Mouse (Mus musculus) lung, postnatal 0 days (tissue): ENCODE measurements around the gene Mettl1. TPM values are rescaled to one million over a fixed set of nuclear protein-coding genes. Genes with fewer than 3 reads are reported as not detected.
A peak's percentile ranks its signal among the peaks of the same experiment; 100 is the strongest.
"Not testable (repeated sequence)": the region's sequence is repeated elsewhere in the genome, so short reads cannot be mapped to it uniquely, and the experiment has no call there.

Experiments
- ATAC-seq: fragments of 200-750 bp; cut with Nextera tagmentation; 2 replicates; pipeline ENCODE4 v1.8.0; 2017; ENCODE audit warnings: moderate library complexity
- DNase-seq: peaks from one replicate; pipeline ENCODE4 v3.0.0-alpha.2; 2016; ENCODE audit warnings: low spot score
- H3K27ac ChIP-seq: fragments of 300-500 bp; sonication (generic); 2 replicates; pipeline ENCODE4 v1.5.1; 2014; ENCODE audit warnings: antibody characterized with exemption, mild to moderate bottlenecking, low read length, mixed read lengths
- H3K27me3 ChIP-seq: fragments of 300-500 bp; sonication (generic); replicated peaks from 2 replicates; pipeline ENCODE4 v1.6.1; 2014; ENCODE audit warnings: low read length, mixed read lengths; ENCODE audit not compliant: insufficient read depth
- H3K36me3 ChIP-seq: fragments of 300-500 bp; sonication (generic); 2 replicates; pipeline ENCODE4 v1.6.1; 2014; ENCODE audit warnings: low read length, mixed read lengths; ENCODE audit not compliant: insufficient read depth
- H3K4me1 ChIP-seq: fragments of 300-500 bp; sonication (generic); 2 replicates; pipeline ENCODE4 v1.6.1; 2014; ENCODE audit warnings: antibody characterized with exemption, low read depth, low read length, mixed read lengths; ENCODE audit not compliant: insufficient read depth
- H3K4me2 ChIP-seq: fragments of 300-500 bp; sonication (generic); replicated peaks from 2 replicates; pipeline ENCODE4 v1.6.1; 2014; ENCODE audit warnings: low read depth, mild to moderate bottlenecking, low read length, moderate library complexity, mixed read lengths
- H3K4me3 ChIP-seq: fragments of 300-500 bp; sonication (generic); 2 replicates; pipeline ENCODE4 v1.5.1; 2014; ENCODE audit warnings: low read depth, low read length
- H3K9ac ChIP-seq: fragments of 300-500 bp; sonication (generic); replicated peaks from 2 replicates; pipeline ENCODE4 v1.6.1; 2014; ENCODE audit warnings: low read depth, mild to moderate bottlenecking
- H3K9me3 ChIP-seq: fragments of 300-500 bp; sonication (generic); 2 replicates; pipeline ENCODE4 v1.6.1; 2016; ENCODE audit warnings: low read length, mixed read lengths
- CTCF ChIP-seq: IDR thresholded peaks from 2 replicates; pipeline ENCODE4 v1.5.1; 2016; ENCODE audit warnings: antibody characterized with exemption, mild to moderate bottlenecking
- EP300 ChIP-seq: IDR thresholded peaks from 2 replicates; pipeline ENCODE4 v1.6.1; 2016; ENCODE audit warnings: antibody characterized with exemption, mild to moderate bottlenecking, control low read depth
- WGBS: fragments of 180-500 bp; shearing (Covaris S2); extraction: QIAGEN DNeasy Blood & Tissue Kit; methylation state at CpG from one replicate; pipeline ENCODE4 v1.1.7; 2014; 5-methylcytosine and 5-hydroxymethylcytosine counted together
- polyA plus RNA-seq: library from polyadenylated mRNA; unstranded; fragments of >200 nt; fragmentation: Nextera tagmentation; extraction: Ambion mirVana; gene quantifications from 2 replicates; pipeline ENCODE4 v1.2.1, GENCODE M21; 2015

Mettl1 gene
- polyA plus RNA-seq, 1 experiment from 2014 or later, result 13.6 TPM

GRCm38 (mm10) chr10:127070190-127071121 lies 29.2 kb downstream of the Mettl1 start, which contains the start of gene Tspan31:
Gene Tspan31, minus strand, starts transcription at chr10:127070264.
- peak; percentile 48; the same call in 1 of the 2 replicates for TF ChIP-seq EP300
- no peak for TF ChIP-seq CTCF
- Histone ChIP-seq H3K9ac (peak within 1 kb of the TSS; percentile 60), H3K4me2 (peak within 1 kb of the TSS; percentile 77), H3K27me3 (no peaks in the 10 kb centered on the region), H3K36me3 (peaks cover 16% of the 10 kb centered on the region), H3K27ac (peak within 1 kb of the TSS; percentile 83), H3K4me3 (peak within 1 kb of the TSS; percentile 59), H3K4me1 (peaks cover 11% of the 10 kb centered on the region; the same call in 1 of the 2 replicates), H3K9me3 (no peaks in the 10 kb centered on the region)
- under 1% methylated on average over 36 of the region's 36 CpGs for WGBS
- DNase-seq, result peak; percentile 98
- ATAC-seq, result peak; percentile 96

DNA sequence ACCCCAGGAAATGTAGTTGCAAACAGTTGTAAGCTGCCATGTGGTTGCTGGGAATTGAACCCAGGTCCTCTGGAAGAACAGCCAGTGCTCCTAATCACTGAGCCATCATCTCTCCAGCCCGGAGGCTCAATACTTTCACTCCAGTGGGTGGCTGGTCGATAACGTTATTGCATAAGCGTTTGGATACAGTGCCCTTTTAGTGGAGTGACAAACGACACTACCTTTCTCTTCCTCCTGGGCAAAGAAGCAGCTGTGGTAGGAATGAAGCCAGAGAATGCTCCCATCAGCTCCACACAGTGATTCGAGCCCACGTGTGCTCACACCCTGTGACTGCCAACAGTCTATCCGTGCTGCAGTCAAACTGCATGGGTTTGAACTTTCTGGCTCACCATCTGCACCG lies 30.0 kb downstream of the Mettl1 start:
- H3K9ac ChIP-seq, result no peak overlapping the region; the same call in 1 of the 2 replicates
- no peaks in the 10 kb centered on the region for H3K9me3 ChIP-seq
- H3K27me3 ChIP-seq, result no peaks in the 10 kb centered on the region
- WGBS, result 70% methylated on average over 9 of the region's 9 CpGs
- peak overlapping the region; percentile 77 for H3K4me2 ChIP-seq
- TF ChIP-seq CTCF, result no peak
- no peak for TF ChIP-seq EP300
- peaks cover 11% of the 10 kb centered on the region; the same call in 1 of the 2 replicates for H3K4me1 ChIP-seq
- DNase-seq (no peak), ATAC-seq (no peak)
- no peak overlapping the region for H3K4me3 ChIP-seq
- peaks cover 16% of the 10 kb centered on the region for H3K36me3 ChIP-seq
- no peak overlapping the region for H3K27ac ChIP-seq

DNA sequence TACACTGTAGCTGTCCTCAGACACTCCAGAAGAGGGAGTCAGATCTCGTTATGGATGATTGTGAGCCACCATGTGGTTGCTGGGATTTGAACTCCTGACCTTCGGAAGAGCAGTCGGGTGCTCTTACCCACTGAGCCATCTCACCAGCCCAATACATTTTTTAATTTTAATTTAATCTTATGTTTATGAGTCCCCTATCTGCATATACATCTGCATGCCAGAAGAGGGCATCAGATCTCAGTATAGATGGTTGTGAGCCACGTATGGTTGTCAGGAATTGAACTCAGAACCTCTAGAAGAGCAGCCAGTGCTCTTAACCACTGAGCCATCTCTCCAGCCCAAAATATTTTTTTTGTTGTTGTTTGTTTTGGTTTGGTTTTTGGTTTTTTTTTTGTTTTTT lies 31.1 kb downstream of the Mettl1 start:
- H3K4me3 ChIP-seq, H3K9me3 ChIP-seq, H3K4me2 ChIP-seq, H3K36me3 ChIP-seq, DNase-seq, H3K9ac ChIP-seq, ATAC-seq, H3K27ac ChIP-seq, H3K27me3 ChIP-seq: not testable (repeated sequence)
- TF ChIP-seq CTCF, result peak; percentile 30; the same call in 1 of the 2 replicates
- WGBS, result 86% methylated on average over 4 of the region's 4 CpGs
- peaks cover 11% of the 10 kb centered on the region; the same call in 1 of the 2 replicates for H3K4me1 ChIP-seq

- DNase-seq, H3K27ac ChIP-seq, H3K36me3 ChIP-seq, ATAC-seq, H3K27me3 ChIP-seq, H3K4me3 ChIP-seq, H3K4me2 ChIP-seq, H3K9me3 ChIP-seq, H3K9ac ChIP-seq: not testable (repeated sequence)
- whole genome bisulfite sequencing, result 78% methylated on average over 2 of the region's 2 CpGs
- peaks cover 11% of the 10 kb centered on the region; the same call in 1 of the 2 replicates for H3K4me1 ChIP-seq
These were observed 31.8 kb downstream of the Mettl1 start for GRCm38 (mm10) chr10:127072969-127073368.

GRCm38 (mm10) chr10:127073981-127074380 lies 32.8 kb downstream of the Mettl1 start:
- Histone ChIP-seq H3K9ac (no peak overlapping the region), H3K4me2 (no peak overlapping the region), H3K27me3 (peaks cover 16% of the 10 kb centered on the region), H3K27ac (no peak overlapping the region), H3K9me3 (no peaks in the 10 kb centered on the region), H3K36me3 (no peaks in the 10 kb centered on the region), H3K4me1 (peaks cover 11% of the 10 kb centered on the region; the same call in 1 of the 2 replicates), H3K4me3 (no peak overlapping the region)
- TF ChIP-seq EP300, result no peak
- TF ChIP-seq CTCF, result no peak
- ATAC-seq (no peak), DNase-seq (no peak)
- WGBS, result 90% methylated on average over 1 of the region's 1 CpGs

DNA sequence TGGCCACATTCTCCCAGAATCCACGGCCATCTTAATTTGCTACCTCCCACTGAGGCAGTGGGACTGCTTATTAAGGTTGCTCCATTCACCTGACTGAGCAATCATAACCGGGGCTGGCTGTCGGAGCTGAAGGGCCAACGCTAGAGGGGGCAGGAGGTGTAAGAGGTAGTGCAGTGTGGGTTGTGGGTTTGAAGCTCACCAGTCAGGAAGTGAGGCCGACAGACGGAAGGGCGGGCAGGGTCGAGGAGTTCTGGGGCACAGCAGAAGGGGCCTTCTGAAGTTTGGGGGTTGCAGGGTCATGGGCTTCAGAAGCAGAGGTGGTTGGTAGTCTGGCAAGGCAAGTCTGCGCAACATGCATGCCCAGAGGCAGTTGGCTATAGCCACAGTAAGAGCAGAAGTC lies 33.9 kb downstream of the Mettl1 start, which contains the start of gene Agap2:
Gene Agap2 (plus strand): TSS at position 205 of the 400 bp plus-strand sequence.
- Histone ChIP-seq H3K36me3 (no peaks in the 10 kb centered on the region), H3K9ac (no peak within 1 kb of the TSS), H3K4me2 (no peak within 1 kb of the TSS), H3K27me3 (peaks cover 27% of the 10 kb centered on the region), H3K9me3 (no peaks in the 10 kb centered on the region), H3K4me1 (peaks cover 14% of the 10 kb centered on the region; the same call in 1 of the 2 replicates), H3K4me3 (no peak within 1 kb of the TSS), H3K27ac (no peak within 1 kb of the TSS)
- ATAC-seq (no peak), DNase-seq (no peak)
- WGBS, result 56% methylated on average over 9 of the region's 9 CpGs
- 0 out of 2 replicates have a peak, but pooled peaks have one; percentile 4 for TF ChIP-seq CTCF
- TF ChIP-seq EP300, result no peak
